Mouse (Mus musculus) MEL (cell line): ENCODE results near the gene Adamtsl3. TPM values are rescaled to one million over a fixed set of nuclear protein-coding genes. Genes with fewer than 3 reads are reported as not detected.

Experiments used
- DNase-seq: peaks from one replicate; pipeline ENCODE4 v3.0.0; 2011; ENCODE audit warnings: low read depth, low spot score
- H3K27ac ChIP-seq: 2 replicates; pipeline ENCODE4 v1.5.1; 2012; ENCODE audit warnings: low read depth, mild to moderate bottlenecking, control low read depth, low read length, moderate library complexity; ENCODE audit not compliant: control insufficient read depth
- H3K27me3 ChIP-seq, 2 experiments: fragments of 150-350 bp in 1 of 2; sonication (generic) in 1 of 2; 2 replicates each; pipeline ENCODE4 v1.6.1; 2012; ENCODE audit warnings: low read length in 2 of 2, mild to moderate bottlenecking in 2 of 2, improper control_type of control experiment in 1 of 2, moderate library complexity in 1 of 2; ENCODE audit not compliant: insufficient read depth in 2 of 2, control insufficient read depth in 1 of 2
- H3K36me3 ChIP-seq, 2 experiments: 2 replicates each; pipeline ENCODE4 v1.6.1; 2012 to 2014; ENCODE audit warnings: low read length in 2 of 2, improper control_type of control experiment in 1 of 2, inconsistent platforms in 1 of 2, mild to moderate bottlenecking in 1 of 2; ENCODE audit not compliant: insufficient read depth in 2 of 2, control insufficient read depth in 1 of 2
- H3K4me1 ChIP-seq, 2 experiments: fragments of 150-350 bp in 1 of 2; sonication (generic) in 1 of 2; 2 replicates each; pipeline ENCODE4 v1.6.1; 2012; ENCODE audit warnings: low read length in 2 of 2, improper control_type of control experiment in 1 of 2, mild to moderate bottlenecking in 1 of 2; ENCODE audit not compliant: insufficient read depth in 2 of 2, control insufficient read depth in 1 of 2
- H3K4me3 ChIP-seq, 2 experiments: fragments of 150-350 bp in 1 of 2; sonication (generic) in 1 of 2; 2 replicates each; pipeline ENCODE4 v1.5.1; 2012; ENCODE audit warnings: low read depth in 2 of 2, low read length in 2 of 2, mild to moderate bottlenecking in 2 of 2, moderate library complexity in 2 of 2, control low read depth in 1 of 2, improper control_type of control experiment in 1 of 2; ENCODE audit not compliant: control insufficient read depth in 1 of 2, insufficient read depth in 1 of 2
- H3K79me2 ChIP-seq: 2 replicates; pipeline ENCODE4 v1.6.1; 2012; ENCODE audit warnings: mild to moderate bottlenecking, low read length, moderate library complexity; ENCODE audit not compliant: control insufficient read depth, poor library complexity, insufficient read depth
- H3K9ac ChIP-seq: 2 replicates; pipeline ENCODE4 v1.6.1; 2012; ENCODE audit warnings: low read depth, mild to moderate bottlenecking, control low read depth, low read length, moderate library complexity; ENCODE audit not compliant: control insufficient read depth, poor library complexity, severe bottlenecking
- H3K9me3 ChIP-seq: fragments of 150-350 bp; sonication (generic); replicated peaks from 2 replicates; pipeline ENCODE4 v1.6.1; 2012; ENCODE audit warnings: mild to moderate bottlenecking, low read length, improper control_type of control experiment, moderate library complexity; ENCODE audit not compliant: insufficient read depth
- BHLHE40 ChIP-seq: IDR thresholded peaks from 2 replicates; pipeline ENCODE4 v1.6.1; 2012; ENCODE audit warnings: low read depth, mild to moderate bottlenecking, inconsistent platforms, low read length, improper control_type of control experiment, borderline replicate concordance
- CHD1 ChIP-seq: IDR thresholded peaks from 2 replicates; pipeline ENCODE4 v1.6.1; 2012; ENCODE audit warnings: low read depth, mild to moderate bottlenecking, inconsistent platforms, low read length, improper control_type of control experiment
- CHD2 ChIP-seq: IDR thresholded peaks from 2 replicates; pipeline ENCODE4 v1.6.1; 2011; ENCODE audit warnings: low read length, improper control_type of control experiment
- CTCF ChIP-seq, 3 experiments: IDR thresholded peaks in 2 of 3; conservative IDR thresholded peaks in 1 of 3; 2 replicates each; pipeline ENCODE4 v1.5.1; 2011 to 2012; ENCODE audit warnings: low read length in 3 of 3, low read depth in 2 of 3, mild to moderate bottlenecking in 2 of 3, improper control_type of control experiment in 1 of 3, inconsistent platforms in 1 of 3, mixed read lengths in 1 of 3, moderate library complexity in 1 of 3; ENCODE audit not compliant: control insufficient read depth in 1 of 3, insufficient read depth in 1 of 3, poor library complexity in 1 of 3, severe bottlenecking in 1 of 3
- E2F4 ChIP-seq: IDR thresholded peaks from 2 replicates; pipeline ENCODE4 v1.6.1; 2011; ENCODE audit warnings: low read depth, low read length, improper control_type of control experiment, borderline replicate concordance
- ELF1 ChIP-seq: IDR thresholded peaks from 2 replicates; pipeline ENCODE4 v1.6.1; 2014; ENCODE audit warnings: low read depth, mild to moderate bottlenecking, inconsistent platforms, low read length, improper control_type of control experiment, moderate library complexity
- EP300 ChIP-seq, 2 experiments: IDR thresholded peaks; 2 replicates each; pipeline ENCODE4 v1.6.1; 2011; ENCODE audit warnings: improper control_type of control experiment in 2 of 2, low read length in 2 of 2, low read depth in 1 of 2, mild to moderate bottlenecking in 1 of 2
- ETS1 ChIP-seq: IDR thresholded peaks from 2 replicates; pipeline ENCODE4 v1.6.1; 2012; ENCODE audit warnings: low read depth, mild to moderate bottlenecking, inconsistent platforms, low read length, improper control_type of control experiment, moderate library complexity
- GABPA ChIP-seq: IDR thresholded peaks from 2 replicates; pipeline ENCODE4 v1.6.1; 2012; ENCODE audit warnings: low read depth, mild to moderate bottlenecking, inconsistent platforms, low read length, improper control_type of control experiment, moderate library complexity
- GATA1 ChIP-seq: IDR thresholded peaks from 2 replicates; pipeline ENCODE4 v1.6.1; 2011; ENCODE audit warnings: low read depth, low read length, improper control_type of control experiment
- HCFC1 ChIP-seq: IDR thresholded peaks from 2 replicates; pipeline ENCODE4 v1.6.1; 2012; ENCODE audit warnings: low read depth, mild to moderate bottlenecking, inconsistent platforms, low read length, improper control_type of control experiment, moderate library complexity
- JUND ChIP-seq: IDR thresholded peaks from 2 replicates; pipeline ENCODE4 v1.6.1; 2011; ENCODE audit warnings: low read depth, mild to moderate bottlenecking, improper control_type of control experiment, low read length
- MAFK ChIP-seq: IDR thresholded peaks from 2 replicates; pipeline ENCODE4 v1.6.1; 2011; ENCODE audit warnings: low read depth, mild to moderate bottlenecking, low read length, improper control_type of control experiment, borderline replicate concordance
- MAX ChIP-seq: IDR thresholded peaks from 2 replicates; pipeline ENCODE4 v1.6.1; 2011; ENCODE audit warnings: low read length, improper control_type of control experiment
- MAZ ChIP-seq: IDR thresholded peaks from 2 replicates; pipeline ENCODE4 v1.6.1; 2012; ENCODE audit warnings: low read depth, mild to moderate bottlenecking, inconsistent platforms, low read length, improper control_type of control experiment
- MXI1 ChIP-seq: IDR thresholded peaks from 2 replicates; pipeline ENCODE4 v1.6.1; 2011; ENCODE audit warnings: mild to moderate bottlenecking, low read depth, low read length, improper control_type of control experiment
- MYB ChIP-seq: IDR thresholded peaks from 2 replicates; pipeline ENCODE4 v1.6.1; 2011; ENCODE audit warnings: mild to moderate bottlenecking, low read depth, low read length, improper control_type of control experiment
- MYC ChIP-seq: IDR thresholded peaks from 2 replicates; pipeline ENCODE4 v1.6.1; 2011; ENCODE audit warnings: low read depth, mild to moderate bottlenecking, low read length, improper control_type of control experiment, moderate library complexity
- NRF1 ChIP-seq: IDR thresholded peaks from 2 replicates; pipeline ENCODE4 v1.6.1; 2014; ENCODE audit warnings: low read depth, mild to moderate bottlenecking, inconsistent platforms, low read length, improper control_type of control experiment, moderate library complexity; ENCODE audit not compliant: poor library complexity, insufficient read depth, severe bottlenecking
- POLR2A ChIP-seq, 2 experiments: IDR thresholded peaks; 2 replicates each; pipeline ENCODE4 v1.6.1; 2011 to 2012; ENCODE audit warnings: low read length in 2 of 2, mild to moderate bottlenecking in 2 of 2, control low read depth in 1 of 2, improper control_type of control experiment in 1 of 2, low read depth in 1 of 2, moderate library complexity in 1 of 2; ENCODE audit not compliant: control insufficient read depth in 1 of 2, insufficient read depth in 1 of 2, poor library complexity in 1 of 2
- RAD21 ChIP-seq: IDR thresholded peaks from 2 replicates; pipeline ENCODE4 v1.6.1; 2011; ENCODE audit warnings: mild to moderate bottlenecking, low read depth, low read length, improper control_type of control experiment
- TAL1 ChIP-seq: IDR thresholded peaks from 2 replicates; pipeline ENCODE4 v1.6.1; 2012; ENCODE audit warnings: mild to moderate bottlenecking, inconsistent platforms, low read length, moderate library complexity, mixed read lengths
- TBP ChIP-seq: IDR thresholded peaks from 2 replicates; pipeline ENCODE4 v1.8.0; 2011; ENCODE audit warnings: low read depth, low read length, improper control_type of control experiment
- UBTF ChIP-seq: IDR thresholded peaks from 2 replicates; pipeline ENCODE4 v1.6.1; 2012; ENCODE audit warnings: low read depth, mild to moderate bottlenecking, inconsistent platforms, low read length, improper control_type of control experiment, moderate library complexity, borderline replicate concordance; ENCODE audit not compliant: insufficient read depth
- USF2 ChIP-seq, 2 experiments: IDR thresholded peaks; 2 replicates each; pipeline ENCODE4 v1.6.1; 2011 to 2012; ENCODE audit warnings: improper control_type of control experiment in 2 of 2, low read length in 2 of 2, borderline replicate concordance in 1 of 2, inconsistent platforms in 1 of 2, low read depth in 1 of 2, mild to moderate bottlenecking in 1 of 2; ENCODE audit not compliant: insufficient read depth in 1 of 2
- ZC3H11A ChIP-seq: IDR thresholded peaks from 2 replicates; pipeline ENCODE4 v1.6.1; 2012; ENCODE audit warnings: low read depth, mild to moderate bottlenecking, inconsistent platforms, low read length, improper control_type of control experiment
- ZNF384 ChIP-seq: IDR thresholded peaks from 2 replicates; pipeline ENCODE4 v1.6.1; 2012; ENCODE audit warnings: low read depth, mild to moderate bottlenecking, inconsistent platforms, low read length, improper control_type of control experiment
- polyA plus RNA-seq, 2 experiments: library from polyadenylated mRNA; stranded (reverse) in 1 of 2; unstranded in 1 of 2; fragments of >175 nt in 1 of 2; fragments of >200 nt in 1 of 2; gene quantifications; 2 replicates each; pipeline versions ENCODE4 v1.2.1 to v1.2.4; 2012; ENCODE audit warnings: low replicate concordance in 2 of 2, low read depth in 1 of 2; ENCODE audit not compliant: insufficient read length in 2 of 2, insufficient read depth in 1 of 2, missing spikeins in 1 of 2
- total RNA-seq: library from RNA; depleted of rRNA; stranded (reverse); fragments of 300-350 nt; gene quantifications from 2 replicates; pipeline ENCODE4 v1.2.3, GENCODE M21; 2012

Gene Adamtsl3
- total and polyA plus RNA-seq, 3 experiments, result not detected

- Histone ChIP-seq H3K4me1 (no peaks in the 10 kb centered on the region), H3K9ac (no peak overlapping the region), H3K4me3 (no peak overlapping the region), H3K79me2 (no peaks in the 10 kb centered on the region), H3K27ac (no peak overlapping the region), H3K27me3 (no peaks in the 10 kb centered on the region), H3K9me3 (no peaks in the 10 kb centered on the region), H3K36me3 (no peaks in the 10 kb centered on the region)
- TF ChIP-seq ELF1 (no peak), GABPA (no peak), POLR2A (IDR thresholded peaks at IDR 0.05; ENCODE audit: control insufficient read depth in 1 of 2, insufficient read depth in 1 of 2, low read depth in 1 of 2, low read length in 2 of 2, poor library complexity in 1 of 2) (no peak), CTCF (IDR thresholded peaks at IDR 0.05 in 2 of 3, conservative IDR thresholded peaks at IDR 0.05 in 1 of 3; ENCODE audit: control insufficient read depth in 1 of 3, insufficient read depth in 1 of 3, low read depth in 2 of 3, low read length in 3 of 3, poor library complexity in 1 of 3, severe bottlenecking in 1 of 3) (no peak), RAD21 (no peak), USF2 (IDR thresholded peaks at IDR 0.05; ENCODE audit: borderline replicate concordance in 1 of 2, insufficient read depth in 1 of 2, low read depth in 1 of 2, low read length in 2 of 2) (no peak), TAL1 (no peak), E2F4 (no peak), MYC (no peak), EP300 (IDR thresholded peaks at IDR 0.05; ENCODE audit: low read depth in 1 of 2, low read length in 2 of 2) (no peak), MAX (no peak), ETS1 (no peak), JUND (no peak), NRF1 (no peak), ZNF384 (no peak), UBTF (no peak), GATA1 (no peak), MYB (no peak)
- DNase-seq, result no peak
Observed at GRCm38 (mm10) chr7:82483426-82483825, 147.9 kb downstream of the Adamtsl3 start.

GRCm38 (mm10) chr7:82484834-82485233 lies 149.3 kb downstream of the Adamtsl3 start:
- H3K36me3 ChIP-seq, result no peaks in the 10 kb centered on the region
- DNase-seq, result no peak
- no peak overlapping the region for H3K27ac ChIP-seq
- H3K79me2 ChIP-seq, result no peaks in the 10 kb centered on the region
- TF ChIP-seq TBP (no peak), TAL1 (no peak), MAFK (no peak), MAZ (no peak), HCFC1 (no peak), ZC3H11A (no peak), MAX (no peak), USF2 (IDR thresholded peaks at IDR 0.05; ENCODE audit: borderline replicate concordance in 1 of 2, insufficient read depth in 1 of 2, low read depth in 1 of 2, low read length in 2 of 2) (no peak), CHD2 (no peak), JUND (no peak), NRF1 (no peak), BHLHE40 (no peak), POLR2A (IDR thresholded peaks at IDR 0.05; ENCODE audit: control insufficient read depth in 1 of 2, insufficient read depth in 1 of 2, low read depth in 1 of 2, low read length in 2 of 2, poor library complexity in 1 of 2) (no peak), CHD1 (no peak), MXI1 (no peak)
- H3K4me1 ChIP-seq, result no peaks in the 10 kb centered on the region
- H3K4me3 ChIP-seq, result no peak overlapping the region
- H3K9ac ChIP-seq, result no peak overlapping the region
- no peaks in the 10 kb centered on the region for H3K9me3 ChIP-seq
- H3K27me3 ChIP-seq, result no peaks in the 10 kb centered on the region
